In genomic region chr3:95494342-95494741, GRCm38 (mm10) we compare ENCODE assay signal across 10 mouse cellular contexts. TPM values are rescaled to one million over a fixed set of nuclear protein-coding genes. Genes with fewer than 3 reads are reported as not detected.
DNase-seq lines count a peak whose midpoint lies in the region; ATAC-seq and TF ChIP-seq lines count a peak whose summit lies in the region.
"Had no signal": no experiment of that assay in that cellular context is flagged by ENCODE, and none has a peak within 500 bp of the region (broad histone marks: within the 10 kb centered on the region; RNA-seq: fewer than 3 reads in every experiment).

No protein-coding gene starts in this region.

- 62% methylated on average over 6 of the region's 6 CpGs for WGBS in intestine, postnatal 0 days
- WGBS in intestine, embryonic 16.5 days, result 61% methylated on average over 6 of the region's 6 CpGs

- no peak for ATAC-seq in intestine, postnatal 0 days
- no peak for ATAC-seq in intestine, embryonic 16.5 days
- ATAC-seq in megakaryocyte-erythroid progenitor cell, adult 5-6 weeks (replicated peaks; ENCODE audit: low FRiP score, low TSS enrichment, poor library complexity, severe bottlenecking), result peak; percentile 74

- peaks cover 55% of the 10 kb centered on the region for H3K36me3 ChIP-seq in intestine, postnatal 0 days (ENCODE audit: control insufficient read depth, insufficient read depth)
- H3K36me3 ChIP-seq in intestine, embryonic 16.5 days (ENCODE audit: control insufficient read depth, insufficient read depth, low read length), result peaks cover 10% of the 10 kb centered on the region; the same call in 1 of the 2 replicates

- no peak overlapping the region for H3K4me2 ChIP-seq in intestine, postnatal 0 days (replicated peaks; ENCODE audit: low read depth)
- H3K4me2 ChIP-seq in intestine, embryonic 16.5 days (ENCODE audit: low read depth, low read length), result no peak overlapping the region

- H3K9ac ChIP-seq in intestine, postnatal 0 days (ENCODE audit: low read depth, low read length), result no peak overlapping the region
- no peak overlapping the region for H3K9ac ChIP-seq in intestine, embryonic 16.5 days (ENCODE audit: low read depth, low read length)

- TF ChIP-seq CTCF in intestine, postnatal 0 days (IDR thresholded peaks at IDR 0.05; ENCODE audit: low read depth), result peak; percentile 84
- TF ChIP-seq CTCF in gastrocnemius, adult 2 months (IDR thresholded peaks at IDR 0.05), result peak; percentile 72

- H3K4me1 ChIP-seq in intestine, postnatal 0 days (replicated peaks; ENCODE audit: control insufficient read depth, insufficient read depth, low read length), result no peaks in the 10 kb centered on the region
- H3K4me1 ChIP-seq in intestine, embryonic 16.5 days (ENCODE audit: control insufficient read depth, insufficient read depth, low read length), result no peaks in the 10 kb centered on the region

- no peaks in the 10 kb centered on the region for H3K9me3 ChIP-seq in intestine, postnatal 0 days (ENCODE audit: control insufficient read depth)
- H3K9me3 ChIP-seq in intestine, embryonic 16.5 days (ENCODE audit: control insufficient read depth, low read length), result no peaks in the 10 kb centered on the region

- no peaks in the 10 kb centered on the region for H3K27me3 ChIP-seq in intestine, postnatal 0 days (replicated peaks; ENCODE audit: control insufficient read depth, insufficient read depth, low read length)
- no peaks in the 10 kb centered on the region for H3K27me3 ChIP-seq in intestine, embryonic 16.5 days (replicated peaks; ENCODE audit: control insufficient read depth, insufficient read depth, low read length)

- intact Hi-C loops in gastrocnemius, adult 2 months (cut with DNase I), result no loop called here
- intact Hi-C loops in left cerebral cortex, postnatal 14 days (cut with DNase I), result loop anchor here (10.0 kb wide), 1 partner anchor 340 kb away; no protein-coding TSS in a partner anchor

- DNase-seq in MEL-GATA-1-ER (ENCODE audit: extremely low read depth, low read depth), result peak; percentile 36
- peak; percentile 47 for DNase-seq in cerebellum, adult 9-11 months
- DNase-seq in gastrocnemius, adult 2 months, result peak; percentile 71
- DNase-seq in left cerebral cortex, postnatal 14 days (ENCODE audit: low spot score in 2 of 2), result peak; percentile 38 to 52
- peak; percentile 48 for DNase-seq in thymus, postnatal 25 days

- H3K4me3 ChIP-seq in intestine, postnatal 0 days (ENCODE audit: low read depth, low read length), result no peak overlapping the region
- H3K4me3 ChIP-seq in intestine, embryonic 16.5 days (ENCODE audit: low read length), result no peak overlapping the region
- no peak overlapping the region for H3K4me3 ChIP-seq in gastrocnemius, adult 2 months
- H3K4me3 ChIP-seq: erythroblast, embryonic 14.5 days; myocyte had no signal

- H3K27ac ChIP-seq in intestine, postnatal 0 days (ENCODE audit: low read depth, low read length), result no peak overlapping the region
- no peak overlapping the region for H3K27ac ChIP-seq in intestine, embryonic 16.5 days (ENCODE audit: low read length)
- H3K27ac ChIP-seq in gastrocnemius, adult 2 months, result no peak overlapping the region

RNA-seq across cellular contexts. Expression of gene Ctsk, which starts 4.7 kb away (rescaled TPM):
- 9.1 and 9.8 TPM in 2 replicates for polyA plus RNA-seq in intestine, postnatal 0 days (2015; fragmentation: Nextera tagmentation; extraction: Ambion mirVana)
- 8.0 and 8.7 TPM in 2 replicates for polyA plus RNA-seq in intestine, embryonic 16.5 days (2015; fragmentation: Nextera tagmentation; extraction: Ambion mirVana)
- 1 to 10 TPM; 3.9 to 9.0 TPM for total RNA-seq in gastrocnemius, adult 2 months (2021)
- total RNA-seq in left cerebral cortex, postnatal 14 days (2021), result 10 to 100 TPM; 15.1 to 18.0 TPM
- total RNA-seq in megakaryocyte-erythroid progenitor cell, adult 5-6 weeks (2014; fragmentation: Nextera tagmentation), result not detected in 2 replicates
- not detected in 2 replicates for total RNA-seq in megakaryocyte-erythroid progenitor cell, adult 5-6 weeks (2017)
- polyA plus RNA-seq: erythroblast, embryonic 14.5 days had no signal

RNA-seq across cellular contexts. Expression of gene Ctss, which starts 32.2 kb away (rescaled TPM):
- 195 and 202 TPM in 2 replicates for polyA plus RNA-seq in intestine, postnatal 0 days (2015; fragmentation: Nextera tagmentation; extraction: Ambion mirVana)
- polyA plus RNA-seq in intestine, embryonic 16.5 days (2015; fragmentation: Nextera tagmentation; extraction: Ambion mirVana), result 33.5 and 34.7 TPM in 2 replicates
- total RNA-seq in gastrocnemius, adult 2 months (2021), result 1 to 10 TPM; 2.1 to 4.6 TPM
- 10 to 100 TPM; 29.6 to 31.3 TPM for total RNA-seq in left cerebral cortex, postnatal 14 days (2021)
- 0.28 TPM in 1 of 2 replicates, not detected in the other for total RNA-seq in megakaryocyte-erythroid progenitor cell, adult 5-6 weeks (2014; fragmentation: Nextera tagmentation)
- total RNA-seq in megakaryocyte-erythroid progenitor cell, adult 5-6 weeks (2017), result 3.4 and 11.4 TPM in 2 replicates

Comparison
In these comparisons a context has a peak if more than half of its experiments do, and no peak if none do; other contexts are left out.
1. RNA of gene Ctsk, which starts 4.7 kb away (total RNA-seq): 15.1 to 18.0 TPM in left cerebral cortex, postnatal 14 days and 3.9 to 9.0 TPM in gastrocnemius, adult 2 months; not detected in megakaryocyte-erythroid progenitor cell, adult 5-6 weeks; every median in the first group is over 4 times any median in the second.
2. Peak in every context shown above with its lines, with median percentiles within 50 percentile points of each other: DNase-seq.